Comparison of ENCODE assay signal across 8 mouse cellular contexts in the genomic region with DNA sequence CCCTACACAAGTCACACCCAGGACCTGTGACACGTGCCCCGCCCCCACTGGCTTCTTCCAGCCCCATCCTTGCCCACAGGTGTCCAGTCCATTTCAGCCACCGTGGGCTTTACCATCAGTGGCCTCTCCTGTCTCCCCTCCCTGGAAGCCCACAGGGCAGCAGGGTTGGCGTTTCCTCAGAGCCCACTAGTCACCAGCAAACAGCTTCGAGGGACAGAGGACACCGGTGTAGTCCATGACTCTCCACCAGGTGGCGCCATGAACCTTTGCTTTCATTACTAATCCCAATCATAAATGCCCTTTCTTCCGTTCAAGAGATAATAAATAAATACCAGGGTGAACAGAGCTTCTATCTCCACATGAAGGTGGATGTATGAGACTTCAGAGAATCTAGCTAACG. TPM values are rescaled to one million over a fixed set of nuclear protein-coding genes. Genes with fewer than 3 reads are reported as not detected.
A peak's percentile ranks its signal among the peaks of the same experiment; 100 is the strongest.
DNase-seq lines count a peak whose midpoint lies in the region; ATAC-seq and TF ChIP-seq lines count a peak whose summit lies in the region.

No protein-coding gene starts in this region.

- H3K36me3 ChIP-seq in E14TG2a.4 (ENCODE audit: insufficient read depth, low read length) = no peaks in the 10 kb centered on the region

- TF ChIP-seq CTCF in E14TG2a.4 (conservative IDR thresholded peaks at IDR 0.05; ENCODE audit: low read length) = peak; percentile 63

- DNase-seq in cerebellum, postnatal 25 days = peak; percentile 82 to 89
- peak; percentile 70 for DNase-seq in gastrocnemius, postnatal 14 days
- DNase-seq in large intestine, adult 2 months (ENCODE audit: low read depth, low spot score) = peak; percentile 22
- peak; percentile 47 to 78 for DNase-seq in lung, postnatal 4 days
- peak; percentile 92 for DNase-seq in right cerebral cortex, postnatal 4 days

- peak; percentile 36 for ATAC-seq in activated CD4-positive, CD25-positive, alpha-beta regulatory T cell, adult 4 months
- ATAC-seq in inflammation-experienced regulatory T-cells, adult 6 months = no peak

- no peaks in the 10 kb centered on the region for H3K9me3 ChIP-seq in E14TG2a.4 (ENCODE audit: low read length)

- no peak overlapping the region for H3K4me3 ChIP-seq in E14TG2a.4 (replicated peaks; ENCODE audit: low read length)

- intact Hi-C loops in gastrocnemius, postnatal 14 days (cut with DNase I; ENCODE audit: low total_unique reads) = no loop called here

- WGBS in large intestine, adult 2 months = 19% methylated on average over 9 of the region's 9 CpGs

- H3K27me3 ChIP-seq in E14TG2a.4 (ENCODE audit: insufficient read depth, low read length) = peaks cover 36% of the 10 kb centered on the region

- 0 out of 2 replicates have a peak, but pooled peaks cover 5% of the 10 kb centered on the region for H3K4me1 ChIP-seq in E14TG2a.4 (replicated peaks; ENCODE audit: low read depth, low read length)

RNA-seq across cellular contexts. Expression of a gene that starts 25.4 kb away (rescaled TPM):
- polyA plus RNA-seq in activated CD4-positive, CD25-positive, alpha-beta regulatory T cell, adult 4 months (2017; shearing (Covaris generic)) = not detected
- 100 to 1,000 TPM; 409 to 424 TPM for total RNA-seq in gastrocnemius, postnatal 14 days (2021)
- 0.74 and 0.97 TPM in 2 replicates for polyA plus RNA-seq in large intestine, adult 2 months (2012; rRNA removed)
- polyA plus RNA-seq in inflammation-experienced regulatory T-cells, adult 6 months (2017; shearing (Covaris generic)) = not detected

Comparison
In these comparisons a context has a peak if more than half of its experiments do, and no peak if none do; other contexts are left out.
1. DNase-seq: peak in every context shown above with its lines; median percentile 92 in right cerebral cortex, postnatal 4 days; 86 in cerebellum, postnatal 25 days; 70 in gastrocnemius, postnatal 14 days; 62 in lung, postnatal 4 days; 22 in large intestine, adult 2 months.